Mouse (Mus musculus) kidney, adult 9 months (tissue): ENCODE measurements around the gene Tekt1.

ENCODE experiments used
- DNase-seq: peaks from one replicate; pipeline ENCODE4 v3.0.0; 2022

The Tekt1 gene

GRCm38 (mm10) chr11:72362347-72362741 lies at the start of gene Tekt1:
Gene Tekt1 (minus strand): TSS chr11:72362442.
- DNase-seq = no peak

DNA sequence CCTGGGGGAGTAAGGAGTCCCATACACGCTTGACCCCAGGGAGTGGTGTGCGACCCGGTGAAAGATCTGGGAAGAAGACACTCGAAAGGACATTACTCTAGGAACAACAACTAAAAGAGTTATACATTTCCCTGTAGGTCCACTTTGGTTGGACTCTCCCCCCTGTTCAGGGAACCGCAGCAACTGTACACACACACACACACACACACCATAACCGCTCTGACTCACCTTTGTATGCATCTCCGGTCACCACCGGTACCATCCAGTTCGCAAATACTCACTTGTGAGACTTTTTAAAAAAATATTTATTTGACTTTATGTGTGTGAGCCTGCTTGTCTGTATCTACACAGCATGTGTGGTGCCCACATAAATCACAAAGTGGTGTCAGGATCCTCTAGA lies 49.7 kb upstream of the Tekt1 start:
- DNase-seq = no peak

DNA sequence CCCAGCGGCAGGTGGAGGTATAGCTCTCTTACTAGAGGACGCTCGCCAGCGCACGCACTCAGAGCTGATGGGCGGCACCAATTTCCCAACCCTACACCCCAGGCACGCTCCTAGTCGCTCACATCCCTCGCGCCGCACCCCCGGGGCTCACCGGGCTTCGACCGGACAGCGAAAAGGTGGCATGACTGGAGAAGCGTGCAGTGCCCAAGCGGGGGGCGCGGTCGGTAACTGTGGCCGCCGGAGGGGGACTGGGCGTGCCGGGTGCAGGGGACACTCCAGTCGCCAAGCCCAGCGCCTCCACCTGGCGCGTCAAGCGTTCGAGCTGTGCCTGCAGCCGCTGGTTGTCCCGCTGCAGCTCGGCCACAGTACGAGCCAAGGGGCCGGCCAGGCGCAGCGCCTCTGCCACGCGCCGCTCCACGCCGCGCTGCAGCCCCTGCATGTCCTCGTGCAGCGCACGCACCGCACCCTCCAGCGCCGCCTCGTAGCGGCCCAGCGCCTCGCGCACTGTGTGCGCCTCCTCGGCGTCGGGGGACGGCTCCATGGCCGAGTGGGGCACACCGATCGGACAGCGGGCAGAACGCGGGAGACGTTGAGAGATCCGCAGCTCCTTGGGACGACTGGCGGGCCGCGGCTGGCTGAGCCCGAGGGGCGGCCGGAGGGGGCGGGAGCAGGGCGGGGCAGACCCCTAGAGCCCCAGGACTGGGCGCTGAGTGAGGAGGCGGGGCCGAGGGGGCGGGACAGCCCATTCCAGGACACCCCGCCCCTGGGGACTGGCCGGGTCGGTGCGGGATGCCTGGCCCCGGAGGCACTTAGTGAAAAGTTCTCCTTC lies 49.1 kb upstream of the Tekt1 start, which contains the start of gene Smtnl2:
Gene Smtnl2 (minus strand): TSS at position 621 of the 829 bp plus-strand sequence.
- DNase-seq = peak; percentile 92

- DNase-seq = peak; percentile 94
These were observed 48.4 kb upstream of the Tekt1 start for GRCm38 (mm10) chr11:72410521-72411092.

DNA sequence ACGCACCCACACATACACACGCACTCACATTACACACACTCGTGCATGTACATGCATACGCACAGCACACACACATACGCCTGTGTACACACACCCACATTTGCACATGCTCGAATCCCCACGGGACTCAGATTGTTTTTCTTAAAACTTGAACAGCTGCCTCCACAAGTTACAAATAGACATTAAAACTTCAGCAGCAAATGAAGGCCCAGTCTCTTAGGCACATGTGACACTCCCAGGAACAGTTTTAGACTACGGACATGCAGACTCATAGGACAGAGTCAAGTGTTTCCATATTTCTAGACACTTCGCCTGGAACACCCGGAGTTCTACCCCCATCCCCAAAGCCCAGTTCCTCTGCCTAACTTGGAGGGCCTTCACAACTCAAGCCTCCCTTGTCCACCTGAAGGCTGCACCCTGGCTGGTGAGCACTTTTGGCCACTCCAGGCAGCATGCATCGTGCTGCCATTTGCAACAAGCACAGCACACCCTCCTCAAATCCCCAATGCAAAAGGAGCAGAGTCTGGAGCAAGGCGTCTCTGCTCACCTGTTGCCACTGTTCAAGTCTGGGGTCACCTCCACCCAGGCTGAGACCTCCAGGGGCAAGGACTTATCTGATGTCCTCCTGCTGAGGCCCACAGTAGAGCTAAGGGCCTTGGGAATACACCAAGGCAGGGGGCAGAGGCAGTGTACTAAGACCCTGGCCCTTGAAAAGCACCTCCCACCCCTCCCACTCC lies 47.6 kb upstream of the Tekt1 start:
- DNase-seq = peak; percentile 32

DNA sequence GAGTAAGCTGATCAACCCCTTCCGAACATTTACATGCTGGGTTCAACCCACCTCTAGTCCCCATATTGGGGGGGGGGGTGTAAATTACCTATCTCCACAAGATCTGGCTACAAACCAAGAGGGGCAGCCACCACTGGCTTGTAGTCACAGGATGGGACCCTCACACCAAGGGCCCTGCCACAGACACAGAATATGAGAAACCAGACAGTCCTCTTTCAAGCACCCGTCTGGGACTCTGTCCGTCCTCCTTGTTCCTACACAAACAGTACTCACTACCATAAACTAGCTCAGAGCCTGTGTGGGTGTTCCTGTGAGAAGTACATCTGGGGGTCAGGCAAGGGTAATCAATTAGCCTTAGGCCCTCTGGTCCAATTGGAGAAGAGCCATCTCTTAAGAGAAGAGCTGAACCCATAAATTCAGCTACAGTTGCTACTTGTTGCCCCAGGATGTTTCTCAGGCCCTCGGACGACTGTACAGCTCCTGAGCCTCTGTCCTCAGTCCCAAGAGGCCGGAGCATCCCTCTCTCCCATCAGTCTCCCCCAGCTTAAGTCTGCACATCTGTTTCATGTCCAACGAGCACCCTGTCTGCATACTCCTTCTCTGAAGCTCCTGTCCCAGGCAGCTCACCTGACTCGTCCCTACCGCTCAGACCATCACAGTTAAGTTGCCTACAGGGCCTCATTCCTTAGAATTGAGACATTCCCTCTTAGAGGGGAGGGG lies 46.4 kb upstream of the Tekt1 start:
- DNase-seq = no peak

DNA sequence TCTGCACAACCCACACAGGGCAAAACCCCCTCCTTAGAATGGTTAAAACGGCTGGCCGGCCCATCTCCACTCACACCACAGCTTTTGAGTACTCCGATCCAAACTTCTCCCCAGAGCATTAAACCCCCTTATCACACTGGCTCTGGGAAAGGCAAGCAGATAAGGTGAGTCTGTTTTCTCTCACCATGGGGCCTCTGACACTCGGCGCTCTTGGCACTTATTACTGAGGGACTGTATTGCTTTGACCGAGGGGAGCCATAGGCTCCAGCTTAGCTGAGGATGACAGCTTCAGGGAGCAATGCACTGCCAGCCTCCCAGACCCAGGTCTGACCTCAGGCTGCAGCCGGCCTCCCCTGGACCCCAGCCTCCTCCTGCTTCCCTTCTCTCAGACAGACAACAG lies 45.3 kb upstream of the Tekt1 start:
- DNase-seq = no peak

DNA sequence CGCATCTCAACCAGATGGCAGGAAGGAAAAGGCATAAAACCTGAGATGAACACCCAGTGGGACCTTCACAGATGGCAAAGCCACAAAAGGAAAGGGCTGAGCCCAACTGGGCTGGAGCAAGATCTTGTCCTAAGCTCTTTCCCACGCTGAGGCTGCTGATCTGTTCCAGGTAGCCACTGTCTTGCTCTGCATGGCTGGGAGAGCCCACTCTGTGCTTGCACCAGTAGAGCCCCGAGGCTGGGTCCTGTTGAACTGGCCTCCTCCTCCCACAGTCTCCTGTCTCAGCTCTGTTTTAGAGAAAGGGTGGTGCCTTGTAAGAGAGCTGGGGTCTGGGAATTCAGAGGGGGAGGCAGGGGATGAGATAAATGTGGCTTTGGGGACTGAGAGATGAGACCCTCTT lies 44.8 kb upstream of the Tekt1 start:
- no peak for DNase-seq

DNA sequence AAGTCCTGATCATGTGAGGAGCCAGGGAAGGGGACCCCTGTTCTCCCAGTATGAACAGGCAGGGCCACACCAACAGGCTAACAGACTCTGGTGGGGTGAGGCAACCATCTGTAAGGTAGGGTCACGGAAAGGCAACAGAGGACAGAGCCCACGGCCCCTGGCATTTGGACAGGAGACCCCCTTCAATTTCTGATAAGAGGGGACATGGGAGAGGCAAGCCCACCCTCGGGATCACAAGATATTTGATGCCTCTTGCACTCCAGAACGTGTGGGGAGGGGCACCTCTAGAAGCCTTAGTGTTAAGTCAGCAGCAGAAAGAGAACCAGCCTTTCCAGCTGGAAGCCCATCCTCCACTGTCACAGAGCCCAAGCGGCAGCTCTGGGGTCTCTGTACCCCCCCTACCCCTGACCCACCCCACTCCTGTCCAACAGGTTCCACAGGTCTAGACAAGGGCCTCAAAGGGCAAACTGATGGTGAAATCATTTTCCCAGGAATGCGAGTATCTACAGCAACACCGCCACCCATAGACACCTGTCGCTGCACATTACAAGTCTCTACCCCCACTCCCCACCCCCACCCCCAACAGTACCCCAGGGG lies 43.9 kb upstream of the Tekt1 start:
- DNase-seq = no peak

- no peak for DNase-seq
These were observed 43.3 kb upstream of the Tekt1 start for GRCm38 (mm10) chr11:72405532-72405931.

DNA sequence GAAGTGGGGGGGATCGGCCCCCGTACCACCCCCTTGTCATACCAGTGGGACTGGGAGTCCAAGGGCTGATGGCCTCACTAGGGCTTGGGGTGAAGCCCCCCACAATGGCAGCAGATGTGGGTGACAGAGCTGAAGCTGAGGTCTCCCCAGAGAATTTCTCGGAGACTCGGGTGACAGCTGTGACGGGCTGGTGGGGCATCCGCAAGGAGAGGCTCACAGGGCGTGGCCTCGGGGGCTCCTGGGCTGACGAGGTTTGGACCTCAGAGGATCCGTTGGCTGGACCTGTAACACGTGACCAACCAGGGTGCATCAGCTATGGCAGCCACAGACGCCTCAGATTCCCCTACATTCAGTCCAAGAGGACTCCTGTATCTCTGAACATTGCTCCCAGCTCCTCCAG lies 40.7 kb upstream of the Tekt1 start:
- DNase-seq = no peak

GRCm38 (mm10) chr11:72402017-72402416 lies 39.8 kb upstream of the Tekt1 start:
- DNase-seq = peak; percentile 70

GRCm38 (mm10) chr11:72401068-72401467 lies 38.8 kb upstream of the Tekt1 start:
- peak; percentile 57 for DNase-seq

GRCm38 (mm10) chr11:72397811-72398525 lies 35.7 kb upstream of the Tekt1 start:
- no peak for DNase-seq

- peak; percentile 45 for DNase-seq
These were observed 34.8 kb upstream of the Tekt1 start for GRCm38 (mm10) chr11:72397072-72397471.

DNA sequence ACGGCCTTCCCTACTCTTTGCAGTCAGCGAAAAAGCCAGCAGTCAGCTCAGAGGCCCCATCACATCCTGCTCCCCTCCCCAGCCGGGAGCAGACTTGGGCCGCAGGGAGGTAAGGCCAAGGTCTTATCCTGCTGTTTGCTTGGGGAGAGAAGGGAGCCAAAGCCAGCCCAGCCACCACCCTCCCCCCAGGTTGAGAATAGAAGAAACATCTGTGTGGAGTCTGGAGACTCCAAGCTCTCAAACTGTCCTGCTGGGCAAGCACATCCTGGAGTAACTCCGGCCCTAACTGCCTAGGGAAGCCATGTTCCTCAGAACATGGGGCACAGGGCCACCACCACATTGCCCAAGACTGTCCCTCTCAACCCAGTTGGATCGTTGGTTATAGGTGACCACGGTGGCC lies 34.4 kb upstream of the Tekt1 start:
- no peak for DNase-seq

- DNase-seq = no peak
These were observed 33.4 kb upstream of the Tekt1 start for GRCm38 (mm10) chr11:72395652-72396051.

GRCm38 (mm10) chr11:72394694-72395093 lies 32.5 kb upstream of the Tekt1 start:
- DNase-seq = no peak

DNA sequence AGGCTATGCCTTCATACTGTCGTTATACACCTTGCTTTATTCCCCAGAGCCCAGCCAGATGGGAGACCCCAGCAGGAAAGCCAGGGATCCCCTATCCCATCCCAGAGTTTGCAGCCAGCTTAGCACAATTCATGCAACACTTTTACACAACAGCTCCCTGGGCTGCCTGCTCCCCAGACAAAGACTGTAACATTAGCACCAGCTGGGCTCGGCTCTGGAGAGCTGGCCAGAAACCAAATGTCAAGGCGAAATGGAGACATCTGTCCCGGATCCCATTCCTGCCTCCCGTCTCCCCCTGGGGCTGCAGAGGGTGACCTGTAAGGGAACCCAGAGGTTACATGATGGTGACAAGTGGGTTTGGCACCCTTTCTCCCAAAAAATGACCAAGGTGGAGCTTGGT lies 31.4 kb upstream of the Tekt1 start:
- DNase-seq = no peak

GRCm38 (mm10) chr11:72393243-72393642 lies 31.0 kb upstream of the Tekt1 start:
- no peak for DNase-seq

DNA sequence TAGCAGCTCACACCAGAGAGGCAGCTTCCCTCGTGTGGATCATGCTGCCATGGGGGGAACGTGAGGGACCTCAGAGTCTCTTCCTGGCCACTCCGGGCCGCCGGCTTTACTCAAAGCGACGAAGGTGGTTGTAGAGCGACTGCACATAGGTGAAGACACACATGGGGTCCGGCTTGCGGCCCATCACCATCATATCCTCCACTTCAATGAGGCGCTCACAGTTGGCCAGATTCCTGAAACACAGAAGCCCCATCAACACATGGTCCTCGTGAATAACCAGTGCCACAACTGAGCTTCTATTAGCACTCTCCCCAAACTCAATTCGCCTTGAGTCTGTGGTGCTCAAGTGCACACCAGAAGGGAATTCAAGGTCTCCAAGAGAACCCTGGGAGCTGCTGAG lies 28.9 kb upstream of the Tekt1 start:
- no peak for DNase-seq
